Mouse (Mus musculus): Measurements from ENCODE around the gene Morn4. TPM values are rescaled to one million over a fixed set of nuclear protein-coding genes. Genes with fewer than 3 reads are reported as not detected.

The Morn4 gene
- polyA plus RNA-seq, 1 experiment from 2014 or later = 22.2 TPM

- Histone ChIP-seq H3K36me3 (ENCODE audit: insufficient read depth, low read length) (peaks cover 23% of the 10 kb centered on the region), H3K9me3 (replicated peaks; ENCODE audit: low read length) (no peaks in the 10 kb centered on the region), H3K27ac (no peak overlapping the region), H3K4me2 (ENCODE audit: low read length) (no peak overlapping the region), H3K4me3 (replicated peaks; ENCODE audit: low read depth, low read length) (no peak overlapping the region), H3K27me3 (ENCODE audit: insufficient read depth, low read length) (no peaks in the 10 kb centered on the region), H3K4me1 (replicated peaks; ENCODE audit: insufficient read depth, low read length) (no peaks in the 10 kb centered on the region), H3K9ac (ENCODE audit: low read depth, low read length) (no peak overlapping the region)
- ATAC-seq (replicated peaks; ENCODE audit: low FRiP score, low read depth) = 0 out of 2 replicates have a peak, but pooled peaks have one; percentile 12
- TF ChIP-seq CTCF (IDR thresholded peaks at IDR 0.05; ENCODE audit: low read depth) = no peak
- WGBS = 80% methylated on average over 9 of the region's 9 CpGs
- DNase-seq (ENCODE audit: low spot score) = no peak
These were observed 51.9 kb downstream of the Morn4 start for GRCm38 (mm10) chr19:42034146-42034775.

GRCm38 (mm10) chr19:42033611-42034010 lies 52.5 kb downstream of the Morn4 start:
- 86% methylated on average over 14 of the region's 14 CpGs for WGBS
- DNase-seq (ENCODE audit: low spot score) = no peak

DNA sequence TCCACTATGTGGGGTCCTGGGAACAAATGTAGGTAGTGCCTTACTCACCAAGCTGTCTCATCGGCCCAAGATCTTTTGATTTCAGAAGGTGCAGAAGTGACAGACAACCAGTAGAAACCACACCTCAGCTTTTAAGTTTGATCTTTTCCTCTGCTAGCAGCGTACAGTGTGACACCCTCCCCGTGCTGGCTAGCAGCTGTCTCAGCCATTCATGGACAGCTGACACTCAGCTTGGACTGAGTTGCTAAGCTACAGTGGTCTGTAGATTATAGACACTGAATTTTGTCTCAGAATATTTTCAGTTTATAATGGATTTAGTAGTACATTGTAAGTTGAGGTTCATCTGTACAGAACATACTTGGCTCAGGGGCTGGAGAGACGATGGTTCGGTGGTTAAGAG lies 55.0 kb downstream of the Morn4 start:
- Histone ChIP-seq H3K4me3 (replicated peaks; ENCODE audit: low read depth, low read length) (no peak overlapping the region), H3K36me3 (ENCODE audit: insufficient read depth, low read length) (peaks cover 23% of the 10 kb centered on the region), H3K9ac (ENCODE audit: low read depth, low read length) (no peak overlapping the region), H3K9me3 (replicated peaks; ENCODE audit: low read length) (no peaks in the 10 kb centered on the region), H3K4me2 (ENCODE audit: low read length) (no peak overlapping the region), H3K27ac (no peak overlapping the region), H3K27me3 (ENCODE audit: insufficient read depth, low read length) (no peaks in the 10 kb centered on the region), H3K4me1 (replicated peaks; ENCODE audit: insufficient read depth, low read length) (no peaks in the 10 kb centered on the region)
- DNase-seq (ENCODE audit: low spot score) = no peak
- no peak for ATAC-seq (replicated peaks; ENCODE audit: low FRiP score, low read depth)
- WGBS = 80% methylated on average over 5 of the region's 5 CpGs
- TF ChIP-seq CTCF (IDR thresholded peaks at IDR 0.05; ENCODE audit: low read depth) = no peak

More at GRCm38 (mm10) chr19:42033611-42034010, 52.5 kb downstream of the Morn4 start:
- TF ChIP-seq CTCF (IDR thresholded peaks at IDR 0.05; ENCODE audit: low read depth) = no peak
- no peaks in the 10 kb centered on the region for H3K9me3 ChIP-seq (replicated peaks; ENCODE audit: low read length)
- peaks cover 23% of the 10 kb centered on the region for H3K36me3 ChIP-seq (ENCODE audit: insufficient read depth, low read length)
- no peak for ATAC-seq (replicated peaks; ENCODE audit: low FRiP score, low read depth)
- no peaks in the 10 kb centered on the region for H3K27me3 ChIP-seq (ENCODE audit: insufficient read depth, low read length)
- no peak overlapping the region for H3K4me2 ChIP-seq (ENCODE audit: low read length)
- no peaks in the 10 kb centered on the region for H3K4me1 ChIP-seq (replicated peaks; ENCODE audit: insufficient read depth, low read length)
- H3K4me3 ChIP-seq (replicated peaks; ENCODE audit: low read depth, low read length) = no peak overlapping the region
- no peak overlapping the region for H3K9ac ChIP-seq (ENCODE audit: low read depth, low read length)
- no peak overlapping the region for H3K27ac ChIP-seq

- H3K4me3 ChIP-seq (replicated peaks; ENCODE audit: low read depth, low read length) = no peak overlapping the region
- no peak overlapping the region for H3K9ac ChIP-seq (ENCODE audit: low read depth, low read length)
- no peak overlapping the region for H3K27ac ChIP-seq
- peak; percentile 34; the same call in 1 of the 2 replicates for ATAC-seq (replicated peaks; ENCODE audit: low FRiP score, low read depth)
- peak; percentile 95 for DNase-seq (ENCODE audit: low spot score)
- no peaks in the 10 kb centered on the region for H3K27me3 ChIP-seq (ENCODE audit: insufficient read depth, low read length)
- 4% methylated on average over 5 of the region's 5 CpGs for WGBS
- H3K36me3 ChIP-seq (ENCODE audit: insufficient read depth, low read length) = no peaks in the 10 kb centered on the region
- peak; percentile 98 for TF ChIP-seq CTCF (IDR thresholded peaks at IDR 0.05; ENCODE audit: low read depth)
- no peak overlapping the region for H3K4me2 ChIP-seq (ENCODE audit: low read length)
- H3K9me3 ChIP-seq (replicated peaks; ENCODE audit: low read length) = no peaks in the 10 kb centered on the region
- H3K4me1 ChIP-seq (replicated peaks; ENCODE audit: insufficient read depth, low read length) = peaks cover 9% of the 10 kb centered on the region; the same call in 1 of the 2 replicates
These were observed 60.0 kb downstream of the Morn4 start for GRCm38 (mm10) chr19:42026158-42026557.

Other genes with a start within 250 kb of the Morn4 start
- gene Frat2, start 238.2 kb downstream of the Morn4 start, polyA plus RNA-seq (2015; fragmentation: Nextera tagmentation; extraction: Ambion mirVana) = 5.8 and 7.2 TPM in 2 replicates
- 7.9 and 9.3 TPM in 2 replicates for gene Rrp12, start 190.2 kb downstream of the Morn4 start, polyA plus RNA-seq (2015; fragmentation: Nextera tagmentation; extraction: Ambion mirVana)
- gene Pgam1, start 174.4 kb downstream of the Morn4 start, polyA plus RNA-seq (2015; fragmentation: Nextera tagmentation; extraction: Ambion mirVana) = 488 and 525 TPM in 2 replicates
- gene Exosc1, start 152.9 kb downstream of the Morn4 start, polyA plus RNA-seq (2015; fragmentation: Nextera tagmentation; extraction: Ambion mirVana) = 69.3 and 70.2 TPM in 2 replicates
- 70.0 and 73.4 TPM in 2 replicates for gene Zdhhc16, start 152.9 kb downstream of the Morn4 start, polyA plus RNA-seq (2015; fragmentation: Nextera tagmentation; extraction: Ambion mirVana)
- 23.3 and 26.1 TPM in 2 replicates for gene Mms19, start 105.2 kb downstream of the Morn4 start, polyA plus RNA-seq (2015; fragmentation: Nextera tagmentation; extraction: Ambion mirVana)
- 31.8 and 36.6 TPM in 2 replicates for gene Ubtd1, start 104.6 kb downstream of the Morn4 start, polyA plus RNA-seq (2015; fragmentation: Nextera tagmentation; extraction: Ambion mirVana)
- gene Ankrd2, start 50.4 kb downstream of the Morn4 start, polyA plus RNA-seq (2015; fragmentation: Nextera tagmentation; extraction: Ambion mirVana) = 0.11 and 0.13 TPM in 2 replicates
- gene Hoga1, start 40.7 kb downstream of the Morn4 start, polyA plus RNA-seq (2015; fragmentation: Nextera tagmentation; extraction: Ambion mirVana) = 97.6 and 110 TPM in 2 replicates
- gene 4933411K16Rik, start 34.1 kb downstream of the Morn4 start, polyA plus RNA-seq (2015; fragmentation: Nextera tagmentation; extraction: Ambion mirVana) = 0.34 and 0.38 TPM in 2 replicates
- 31.9 and 33.2 TPM in 2 replicates for gene Pi4k2a, start 4.1 kb upstream of the Morn4 start, polyA plus RNA-seq (2015; fragmentation: Nextera tagmentation; extraction: Ambion mirVana)
- gene Avpi1, start 42.7 kb upstream of the Morn4 start, polyA plus RNA-seq (2015; fragmentation: Nextera tagmentation; extraction: Ambion mirVana) = 37.1 and 37.9 TPM in 2 replicates
- 12.5 and 18.9 TPM in 2 replicates for gene Marveld1, start 61.0 kb upstream of the Morn4 start, polyA plus RNA-seq (2015; fragmentation: Nextera tagmentation; extraction: Ambion mirVana)
- 19.9 and 20.3 TPM in 2 replicates for gene Zfyve27, start 77.6 kb upstream of the Morn4 start, polyA plus RNA-seq (2015; fragmentation: Nextera tagmentation; extraction: Ambion mirVana)
- gene Sfrp5, start 115.9 kb upstream of the Morn4 start, polyA plus RNA-seq (2015; fragmentation: Nextera tagmentation; extraction: Ambion mirVana) = 0.21 and 0.36 TPM in 2 replicates
- not detected in 2 replicates for gene Golga7b, start 161.2 kb upstream of the Morn4 start, polyA plus RNA-seq (2015; fragmentation: Nextera tagmentation; extraction: Ambion mirVana)